Mouse (Mus musculus) forebrain, embryonic 15.5 days (tissue): ENCODE results near the gene Mag. TPM values are rescaled to one million over a fixed set of nuclear protein-coding genes. Genes with fewer than 3 reads are reported as not detected.

Source experiments
- ATAC-seq: fragments of 200-750 bp; cut with Nextera tagmentation; replicated peaks from 2 replicates; pipeline ENCODE4 v1.8.0; 2017; ENCODE audit warnings: mild to moderate bottlenecking, moderate TSS enrichment, moderate library complexity
- H3K27ac ChIP-seq: fragments of 300-500 bp; sonication (generic); replicated peaks from 2 replicates; pipeline ENCODE4 v1.5.1; 2015; ENCODE audit warnings: mild to moderate bottlenecking, inconsistent platforms
- H3K27me3 ChIP-seq: fragments of 300-500 bp; sonication (generic); 2 replicates; pipeline ENCODE4 v1.6.1; 2015; ENCODE audit warnings: inconsistent platforms
- H3K36me3 ChIP-seq: fragments of 300-500 bp; sonication (generic); 2 replicates; pipeline ENCODE4 v1.6.1; 2015; ENCODE audit warnings: mild to moderate bottlenecking, inconsistent platforms
- H3K4me1 ChIP-seq: fragments of 300-500 bp; sonication (generic); 2 replicates; pipeline ENCODE4 v1.6.1; 2015; ENCODE audit warnings: inconsistent platforms
- H3K4me2 ChIP-seq: fragments of 300-500 bp; sonication (generic); replicated peaks from 2 replicates; pipeline ENCODE4 v1.6.1; 2015; ENCODE audit warnings: mild to moderate bottlenecking, inconsistent platforms
- H3K4me3 ChIP-seq: fragments of 300-500 bp; sonication (generic); 2 replicates; pipeline ENCODE4 v1.5.1; 2015; ENCODE audit warnings: mild to moderate bottlenecking, inconsistent platforms
- H3K9ac ChIP-seq: fragments of 300-500 bp; sonication (generic); replicated peaks from 2 replicates; pipeline ENCODE4 v1.6.1; 2015; ENCODE audit warnings: mild to moderate bottlenecking, inconsistent platforms
- H3K9me3 ChIP-seq: fragments of 300-500 bp; sonication (generic); 2 replicates; pipeline ENCODE4 v1.6.1; 2016; ENCODE audit warnings: inconsistent platforms
- WGBS: fragments of 180-500 bp; shearing (Covaris S2); methylation state at CpG from one replicate; pipeline ENCODE4 v1.1.7; 2015; ENCODE audit warnings: mixed read lengths; 5-methylcytosine and 5-hydroxymethylcytosine counted together
- polyA plus RNA-seq: library from polyadenylated mRNA; unstranded; fragments of >200 nt; fragmentation: Nextera tagmentation; extraction: Ambion mirVana; gene quantifications from 2 replicates; pipeline ENCODE4 v1.2.1, GENCODE M21; 2015

Mag gene
- polyA plus RNA-seq, 1 experiment from 2014 or later, result 1.0 TPM

GRCm38 (mm10) chr7:30856078-30856477 is 58.6 kb downstream of the Mag start, which contains the start of gene Ffar3:
TSS of gene Ffar3 (minus strand) at chr7:30856178.
- no peaks in the 10 kb centered on the region for H3K36me3 ChIP-seq
- H3K4me2 ChIP-seq, result no peak within 1 kb of the TSS
- WGBS, result 83% methylated on average over 6 of the region's 6 CpGs
- H3K27me3 ChIP-seq, result no peaks in the 10 kb centered on the region
- no peak within 1 kb of the TSS for H3K4me3 ChIP-seq
- no peak for ATAC-seq
- no peaks in the 10 kb centered on the region for H3K9me3 ChIP-seq
- no peak within 1 kb of the TSS for H3K9ac ChIP-seq
- H3K4me1 ChIP-seq, result no peaks in the 10 kb centered on the region
- no peak within 1 kb of the TSS for H3K27ac ChIP-seq

GRCm38 (mm10) chr7:30851421-30851820 is 63.3 kb downstream of the Mag start:
- Histone ChIP-seq H3K9ac (no peak overlapping the region), H3K36me3 (no peaks in the 10 kb centered on the region), H3K9me3 (no peaks in the 10 kb centered on the region), H3K27me3 (no peaks in the 10 kb centered on the region), H3K27ac (no peak overlapping the region), H3K4me3 (no peak overlapping the region), H3K4me1 (no peaks in the 10 kb centered on the region), H3K4me2 (no peak overlapping the region)
- no peak for ATAC-seq
- WGBS, result 79% methylated on average over 1 of the region's 1 CpGs

Other genes starting within 250 kb of the Mag start
- gene Haus5, start 249.9 kb downstream of the Mag start, polyA plus RNA-seq, result 36.2 and 38.3 TPM in 2 replicates
- not detected in 2 replicates for gene Pmis2, start 243.3 kb downstream of the Mag start, polyA plus RNA-seq
- not detected in 2 replicates for gene 2200002J24Rik, start 215.9 kb downstream of the Mag start, polyA plus RNA-seq
- 1.1 and 1.9 TPM in 2 replicates for gene Atp4a, start 202.7 kb downstream of the Mag start, polyA plus RNA-seq
- 197 and 199 TPM in 2 replicates for gene Tmem147, start 185.3 kb downstream of the Mag start, polyA plus RNA-seq
- 1.1 TPM in 2 replicates for gene Gapdhs, start 171.2 kb downstream of the Mag start, polyA plus RNA-seq
- 1.6 and 2.0 TPM in 2 replicates for gene Sbsn, start 163.4 kb downstream of the Mag start, polyA plus RNA-seq
- 0.26 and 0.74 TPM in 2 replicates for gene Dmkn, start 151.1 kb downstream of the Mag start, polyA plus RNA-seq
- gene Krtdap, start 127.0 kb downstream of the Mag start, polyA plus RNA-seq, result 1.3 TPM in 1 of 2 replicates, not detected in the other
- gene Ffar2, start 91.1 kb downstream of the Mag start, polyA plus RNA-seq, result 0.17 and 0.24 TPM in 2 replicates
- not detected in 2 replicates for gene Ffar3, start 58.7 kb downstream of the Mag start, polyA plus RNA-seq
- not detected in 2 replicates for gene Ffar1, start 53.3 kb downstream of the Mag start, polyA plus RNA-seq
- gene Cd22, start 34.5 kb downstream of the Mag start, polyA plus RNA-seq, result not detected in 2 replicates
- gene Hamp2, start 9.8 kb upstream of the Mag start, polyA plus RNA-seq, result not detected in 2 replicates
- not detected in 2 replicates for gene Hamp, start 29.2 kb upstream of the Mag start, polyA plus RNA-seq
- 24.8 and 28.9 TPM in 2 replicates for gene Usf2, start 41.9 kb upstream of the Mag start, polyA plus RNA-seq
- gene Lsr, start 58.6 kb upstream of the Mag start, polyA plus RNA-seq, result 16.0 and 20.0 TPM in 2 replicates
- gene Fam187b, start 58.9 kb upstream of the Mag start, polyA plus RNA-seq, result 0.34 and 0.62 TPM in 2 replicates
- gene Fxyd5, start 127.6 kb upstream of the Mag start, polyA plus RNA-seq, result 13.4 and 14.7 TPM in 2 replicates
- gene Fxyd7, start 136.6 kb upstream of the Mag start, polyA plus RNA-seq, result 49.2 and 60.4 TPM in 2 replicates
- gene Fxyd1, start 142.3 kb upstream of the Mag start, polyA plus RNA-seq, result 8.2 and 14.7 TPM in 2 replicates
- gene Lgi4, start 144.5 kb upstream of the Mag start, polyA plus RNA-seq, result 0.20 and 0.26 TPM in 2 replicates
- not detected in 2 replicates for gene Fxyd3, start 161.8 kb upstream of the Mag start, polyA plus RNA-seq
- gene Hpn, start 200.4 kb upstream of the Mag start, polyA plus RNA-seq, result 0.36 TPM in 1 of 2 replicates, not detected in the other
- gene Scn1b, start 212.1 kb upstream of the Mag start, polyA plus RNA-seq, result 4.3 and 4.4 TPM in 2 replicates
- 246 TPM in 2 replicates for gene Gramd1a, start 241.0 kb upstream of the Mag start, polyA plus RNA-seq